Mouse (Mus musculus): Measurements from ENCODE around the gene Mtnr1b. TPM values are rescaled to one million over a fixed set of nuclear protein-coding genes. Genes with fewer than 3 reads are reported as not detected.

Gene Mtnr1b
- polyA plus RNA-seq, 1 experiment from 2014 or later: not detected

DNA sequence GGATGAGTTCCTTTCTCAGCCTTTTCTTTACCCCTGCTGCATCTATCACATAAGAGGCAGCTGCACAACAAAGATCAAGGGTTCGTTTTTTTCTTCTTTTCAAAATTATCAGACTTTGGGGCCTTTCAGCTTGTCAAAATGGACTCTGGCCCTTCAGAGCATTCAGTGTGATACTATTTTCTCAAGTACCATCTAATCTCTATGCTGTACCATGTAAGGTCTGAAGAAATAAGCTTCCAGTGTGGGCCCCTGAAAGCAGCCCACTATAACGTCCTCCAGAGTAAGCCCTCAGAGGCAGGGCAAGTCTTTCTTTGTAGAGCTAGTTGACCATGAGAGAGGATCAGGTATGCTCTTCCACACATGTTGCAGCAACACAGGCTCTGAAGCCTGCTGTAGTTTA lies 87.7 kb downstream of the Mtnr1b start:
- H3K4me3 ChIP-seq: no peak overlapping the region
- no peaks in the 10 kb centered on the region for H3K9me3 ChIP-seq
- WGBS: 79% methylated on average over 2 of the region's 2 CpGs
- H3K36me3 ChIP-seq (replicated peaks): no peaks in the 10 kb centered on the region
- no peak overlapping the region for H3K27ac ChIP-seq (replicated peaks)
- H3K4me1 ChIP-seq: no peaks in the 10 kb centered on the region
- DNase-seq (ENCODE audit: low spot score): no peak
- no peaks in the 10 kb centered on the region for H3K27me3 ChIP-seq (replicated peaks; ENCODE audit: low read depth, poor library complexity, severe bottlenecking)

DNA sequence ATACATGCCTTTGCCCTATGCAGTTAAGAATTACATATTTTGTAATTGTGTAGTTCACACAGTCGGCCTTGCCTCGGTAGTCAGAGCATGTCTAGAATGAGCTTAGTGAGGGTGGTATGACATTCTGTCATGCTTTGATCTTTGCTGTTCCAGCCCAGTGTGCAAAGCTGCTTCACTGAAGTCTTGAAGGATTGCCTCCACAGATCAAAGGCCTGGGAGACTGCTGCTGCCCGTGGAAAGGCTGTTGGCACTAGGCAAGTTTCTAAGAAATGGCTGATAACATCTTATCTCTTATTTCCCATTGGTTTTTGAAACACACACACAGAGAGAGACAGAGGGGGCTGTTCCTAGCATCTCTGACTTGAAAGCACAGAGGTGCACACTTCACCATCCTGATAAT lies 88.2 kb downstream of the Mtnr1b start:
- no peak overlapping the region for H3K4me3 ChIP-seq
- no peak overlapping the region for H3K27ac ChIP-seq (replicated peaks)
- H3K4me1 ChIP-seq: no peaks in the 10 kb centered on the region
- 79% methylated on average over 3 of the region's 3 CpGs for WGBS
- no peaks in the 10 kb centered on the region for H3K9me3 ChIP-seq
- no peaks in the 10 kb centered on the region for H3K36me3 ChIP-seq (replicated peaks)
- no peaks in the 10 kb centered on the region for H3K27me3 ChIP-seq (replicated peaks; ENCODE audit: low read depth, poor library complexity, severe bottlenecking)
- DNase-seq (ENCODE audit: low spot score): no peak

GRCm38 (mm10) chr9:15781936-15782335 lies 92.4 kb downstream of the Mtnr1b start:
- 73% methylated on average over 4 of the region's 4 CpGs for WGBS
- H3K27me3 ChIP-seq (replicated peaks; ENCODE audit: low read depth, poor library complexity, severe bottlenecking): 0 out of 2 replicates have a peak, but pooled peaks cover 3% of the 10 kb centered on the region
- H3K4me1 ChIP-seq: no peaks in the 10 kb centered on the region
- H3K4me3 ChIP-seq: no peak overlapping the region
- no peaks in the 10 kb centered on the region for H3K36me3 ChIP-seq (replicated peaks)
- no peak overlapping the region for H3K27ac ChIP-seq (replicated peaks)
- H3K9me3 ChIP-seq: no peaks in the 10 kb centered on the region
- no peak for DNase-seq (ENCODE audit: low spot score)

DNA sequence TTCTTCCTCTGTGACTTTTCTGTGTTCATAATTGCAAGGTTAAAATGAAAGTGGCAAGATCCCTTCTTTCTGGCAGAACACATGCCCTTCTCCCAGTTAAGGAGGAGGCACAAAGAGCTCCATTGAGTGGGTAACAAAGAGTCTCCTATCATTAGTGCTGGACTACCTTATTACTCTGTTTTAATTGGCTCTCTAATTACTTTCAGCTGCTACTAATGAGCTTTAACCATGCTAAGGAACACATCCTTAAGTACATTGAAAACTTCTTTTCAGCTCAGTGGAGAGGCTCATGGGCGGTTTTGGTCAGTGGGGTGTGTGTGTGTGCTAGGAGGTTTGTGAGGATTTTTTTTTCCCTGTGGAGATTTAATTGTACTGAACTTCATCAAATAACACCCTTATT lies 99.4 kb downstream of the Mtnr1b start:
- no peak overlapping the region for H3K27ac ChIP-seq (replicated peaks)
- no peak overlapping the region for H3K4me3 ChIP-seq
- H3K4me1 ChIP-seq: peaks cover 8% of the 10 kb centered on the region; the same call in 1 of the 2 replicates
- H3K27me3 ChIP-seq (replicated peaks; ENCODE audit: low read depth, poor library complexity, severe bottlenecking): peaks cover 17% of the 10 kb centered on the region; the same call in 1 of the 2 replicates
- DNase-seq (ENCODE audit: low spot score): no peak
- no peaks in the 10 kb centered on the region for H3K36me3 ChIP-seq (replicated peaks)
- 39% methylated on average over 1 of the region's 1 CpGs for WGBS
- no peaks in the 10 kb centered on the region for H3K9me3 ChIP-seq

Other genes starting within 250 kb of the Mtnr1b start
- 0.59 TPM in 2 replicates for gene Deup1, start 246.6 kb downstream of the Mtnr1b start, polyA plus RNA-seq (2016; fragmentation: Nextera tagmentation; extraction: Ambion mirVana)
- gene Slc36a4, start 164.8 kb downstream of the Mtnr1b start, polyA plus RNA-seq (2016; fragmentation: Nextera tagmentation; extraction: Ambion mirVana): 10.7 and 11.5 TPM in 2 replicates

Measured in embryonic facial prominence, embryonic 10.5 days (tissue).